In genomic region chr14:47276036-47276603, GRCm38 (mm10) we compare ENCODE assay signal across 8 mouse cellular contexts. TPM values are rescaled to one million over a fixed set of nuclear protein-coding genes. Genes with fewer than 3 reads are reported as not detected.
DNase-seq lines count a peak whose midpoint lies in the region; ATAC-seq and TF ChIP-seq lines count a peak whose summit lies in the region.

No protein-coding gene starts in this region.

- peaks cover 2% of the 10 kb centered on the region for H3K36me3 ChIP-seq in heart, embryonic 11.5 days (ENCODE audit: control insufficient read depth, insufficient read depth, low read length)
- H3K36me3 ChIP-seq in embryonic facial prominence, embryonic 15.5 days = peaks cover 8% of the 10 kb centered on the region; the same call in 1 of the 2 replicates
- no peaks in the 10 kb centered on the region; the same call in 1 of the 2 replicates for H3K36me3 ChIP-seq in intestine, postnatal 0 days (ENCODE audit: control insufficient read depth, insufficient read depth)
- H3K36me3 ChIP-seq in midbrain, embryonic 14.5 days (ENCODE audit: control insufficient read depth, insufficient read depth, low read length) = peaks cover 17% of the 10 kb centered on the region

- intact Hi-C loops in heart, postnatal 36 days (cut with DNase I) = loop anchor here (2.0 kb wide), 2 partner anchors 23 to 121 kb away; partner anchors contain the start of gene Mapk1ip1l

- H3K9ac ChIP-seq in heart, embryonic 11.5 days (ENCODE audit: low read depth, low read length) = peak overlapping the region; percentile 94
- H3K9ac ChIP-seq in embryonic facial prominence, embryonic 15.5 days = peak overlapping the region; percentile 88
- peak overlapping the region; percentile 85 for H3K9ac ChIP-seq in intestine, postnatal 0 days (ENCODE audit: low read depth, low read length)
- peak overlapping the region; percentile 75 for H3K9ac ChIP-seq in midbrain, embryonic 14.5 days (replicated peaks; ENCODE audit: low read length)

- 2% methylated on average over 22 of the region's 22 CpGs for WGBS in heart, embryonic 11.5 days (ENCODE audit: insufficient replicate concordance)
- 1% methylated on average over 22 of the region's 22 CpGs for WGBS in embryonic facial prominence, embryonic 15.5 days
- WGBS in intestine, postnatal 0 days = 1% methylated on average over 22 of the region's 22 CpGs
- 2% methylated on average over 22 of the region's 22 CpGs for WGBS in midbrain, embryonic 14.5 days

- no peaks in the 10 kb centered on the region for H3K27me3 ChIP-seq in heart, embryonic 11.5 days (ENCODE audit: control insufficient read depth, insufficient read depth, low read length)
- no peaks in the 10 kb centered on the region for H3K27me3 ChIP-seq in embryonic facial prominence, embryonic 15.5 days
- H3K27me3 ChIP-seq in intestine, postnatal 0 days (replicated peaks; ENCODE audit: control insufficient read depth, insufficient read depth, low read length) = no peaks in the 10 kb centered on the region
- no peaks in the 10 kb centered on the region for H3K27me3 ChIP-seq in midbrain, embryonic 14.5 days (ENCODE audit: control insufficient read depth, insufficient read depth, low read length)

- H3K4me3 ChIP-seq in heart, embryonic 11.5 days (ENCODE audit: low read depth, low read length) = peak overlapping the region; percentile 90
- H3K4me3 ChIP-seq in embryonic facial prominence, embryonic 15.5 days (replicated peaks) = peak overlapping the region; percentile 90
- peak overlapping the region; percentile 91 for H3K4me3 ChIP-seq in intestine, postnatal 0 days (ENCODE audit: low read depth, low read length)
- H3K4me3 ChIP-seq in midbrain, embryonic 14.5 days (replicated peaks; ENCODE audit: low read depth, low read length) = peak overlapping the region; percentile 82

- H3K9me3 ChIP-seq in heart, embryonic 11.5 days (replicated peaks; ENCODE audit: control insufficient read depth, low read length) = no peaks in the 10 kb centered on the region
- H3K9me3 ChIP-seq in embryonic facial prominence, embryonic 15.5 days (replicated peaks) = no peaks in the 10 kb centered on the region
- H3K9me3 ChIP-seq in intestine, postnatal 0 days (ENCODE audit: control insufficient read depth) = no peaks in the 10 kb centered on the region
- no peaks in the 10 kb centered on the region for H3K9me3 ChIP-seq in midbrain, embryonic 14.5 days (ENCODE audit: control insufficient read depth, low read length)

- H3K27ac ChIP-seq in heart, embryonic 11.5 days (ENCODE audit: low read depth, low read length) = peak overlapping the region; percentile 99
- peak overlapping the region; percentile 60 for H3K27ac ChIP-seq in embryonic facial prominence, embryonic 15.5 days (replicated peaks)
- 0 out of 2 replicates have a peak overlapping the region, but pooled peaks have one; percentile 99 for H3K27ac ChIP-seq in intestine, postnatal 0 days (ENCODE audit: low read depth, low read length)
- peak overlapping the region; percentile 95 for H3K27ac ChIP-seq in midbrain, embryonic 14.5 days (replicated peaks; ENCODE audit: low read depth, low read length)

- H3K4me1 ChIP-seq in heart, embryonic 11.5 days (ENCODE audit: control insufficient read depth, insufficient read depth, low read length) = peaks cover 7% of the 10 kb centered on the region
- peaks cover 9% of the 10 kb centered on the region for H3K4me1 ChIP-seq in embryonic facial prominence, embryonic 15.5 days
- H3K4me1 ChIP-seq in intestine, postnatal 0 days (replicated peaks; ENCODE audit: control insufficient read depth, insufficient read depth, low read length) = no peaks in the 10 kb centered on the region
- H3K4me1 ChIP-seq in midbrain, embryonic 14.5 days (ENCODE audit: control insufficient read depth, insufficient read depth, low read length) = peaks cover 14% of the 10 kb centered on the region

- peak overlapping the region; percentile 81 for H3K4me2 ChIP-seq in heart, embryonic 11.5 days
- H3K4me2 ChIP-seq in embryonic facial prominence, embryonic 15.5 days (replicated peaks) = peak overlapping the region; percentile 78
- H3K4me2 ChIP-seq in intestine, postnatal 0 days (replicated peaks; ENCODE audit: low read depth) = peak overlapping the region; percentile 84
- peak overlapping the region; percentile 73 for H3K4me2 ChIP-seq in midbrain, embryonic 14.5 days (ENCODE audit: low read length)

- no peak for TF ChIP-seq CTCF in intestine, postnatal 0 days (IDR thresholded peaks at IDR 0.05; ENCODE audit: low read depth)

- ATAC-seq in heart, embryonic 11.5 days (replicated peaks; ENCODE audit: insufficient number of reproducible peaks, low FRiP score, low TSS enrichment) = no peak; the same call in 1 of the 2 replicates
- no peak for ATAC-seq in embryonic facial prominence, embryonic 15.5 days (ENCODE audit: insufficient number of reproducible peaks, low FRiP score, low TSS enrichment, low read depth)
- ATAC-seq in intestine, postnatal 0 days = no peak
- ATAC-seq in midbrain, embryonic 14.5 days (ENCODE audit: low FRiP score, low TSS enrichment) = peak; percentile 21

- no peak for DNase-seq in heart, postnatal 36 days
- peak; percentile 13 to 33 for DNase-seq in CD8-positive naive resting alpha-beta T cell, adult 2 months (ENCODE audit: low read depth in 2 of 2, low spot score in 2 of 2)
- peak; percentile 56 for DNase-seq in midbrain, embryonic 14.5 days
- DNase-seq in layer of hippocampus, postnatal 25 days (ENCODE audit: extremely low spot score in 1 of 2, low spot score in 1 of 2) = no peak
- no peak for DNase-seq in layer of hippocampus, postnatal 36 days

RNA-seq across cellular contexts. Expression of gene Wdhd1, which starts 0.5 kb away (rescaled TPM):
- 22.1 and 25.8 TPM in 2 replicates for polyA plus RNA-seq in heart, embryonic 11.5 days (2014; fragmentation: Nextera tagmentation; extraction: Ambion mirVana)
- total RNA-seq in heart, postnatal 36 days (2021) = 1 to 10 TPM in 1 of 2 experiments, under 1 TPM in 1; 1.00 to 1.0 TPM
- polyA plus RNA-seq in embryonic facial prominence, embryonic 15.5 days (2015; fragmentation: Nextera tagmentation; extraction: Ambion mirVana) = 21.8 and 23.1 TPM in 2 replicates
- 4.5 and 4.6 TPM in 2 replicates for polyA plus RNA-seq in intestine, postnatal 0 days (2015; fragmentation: Nextera tagmentation; extraction: Ambion mirVana)
- 14.1 and 21.1 TPM in 2 replicates for polyA plus RNA-seq in midbrain, embryonic 14.5 days (2014; fragmentation: Nextera tagmentation; extraction: Ambion mirVana)
- total RNA-seq in layer of hippocampus, postnatal 25 days (2021) = 1 to 10 TPM; 5.1 to 5.4 TPM
- 1 to 10 TPM; 6.6 to 7.6 TPM for total RNA-seq in layer of hippocampus, postnatal 36 days (2021)

RNA-seq across cellular contexts. Expression of gene Socs4, which starts 0.6 kb away (rescaled TPM):
- 3.0 and 3.9 TPM in 2 replicates for polyA plus RNA-seq in heart, embryonic 11.5 days (2014; fragmentation: Nextera tagmentation; extraction: Ambion mirVana)
- total RNA-seq in heart, postnatal 36 days (2021) = 10 to 100 TPM; 13.9 to 14.3 TPM
- 3.0 and 3.4 TPM in 2 replicates for polyA plus RNA-seq in embryonic facial prominence, embryonic 15.5 days (2015; fragmentation: Nextera tagmentation; extraction: Ambion mirVana)
- 4.3 and 5.3 TPM in 2 replicates for polyA plus RNA-seq in intestine, postnatal 0 days (2015; fragmentation: Nextera tagmentation; extraction: Ambion mirVana)
- polyA plus RNA-seq in midbrain, embryonic 14.5 days (2014; fragmentation: Nextera tagmentation; extraction: Ambion mirVana) = 4.8 and 5.7 TPM in 2 replicates
- total RNA-seq in layer of hippocampus, postnatal 25 days (2021) = 10 to 100 TPM; 11.1 TPM
- 10 to 100 TPM; 12.5 to 14.7 TPM for total RNA-seq in layer of hippocampus, postnatal 36 days (2021)

RNA-seq across cellular contexts. Expression of gene Mapk1ip1l, which starts 21.9 kb away (rescaled TPM):
- 65.1 and 70.4 TPM in 2 replicates for polyA plus RNA-seq in heart, embryonic 11.5 days (2014; fragmentation: Nextera tagmentation; extraction: Ambion mirVana)
- total RNA-seq in heart, postnatal 36 days (2021) = 10 to 100 TPM; 28.1 to 28.2 TPM
- 60.2 and 61.5 TPM in 2 replicates for polyA plus RNA-seq in embryonic facial prominence, embryonic 15.5 days (2015; fragmentation: Nextera tagmentation; extraction: Ambion mirVana)
- 30.8 and 31.2 TPM in 2 replicates for polyA plus RNA-seq in intestine, postnatal 0 days (2015; fragmentation: Nextera tagmentation; extraction: Ambion mirVana)
- polyA plus RNA-seq in midbrain, embryonic 14.5 days (2014; fragmentation: Nextera tagmentation; extraction: Ambion mirVana) = 45.6 and 61.4 TPM in 2 replicates
- 10 to 100 TPM; 57.4 to 61.4 TPM for total RNA-seq in layer of hippocampus, postnatal 25 days (2021)
- total RNA-seq in layer of hippocampus, postnatal 36 days (2021) = 10 to 100 TPM; 55.8 to 57.8 TPM

Comparison
In these comparisons a context has a peak if more than half of its experiments do, and no peak if none do; other contexts are left out.
1. DNase-seq: peak in CD8-positive naive resting alpha-beta T cell, adult 2 months (2 of 2) and midbrain, embryonic 14.5 days (single experiment); none in heart, postnatal 36 days (0 of 2), layer of hippocampus, postnatal 25 days (0 of 2) and layer of hippocampus, postnatal 36 days (0 of 2).
2. Peak in every context shown above with its lines, with median percentiles within 50 percentile points of each other: H3K27ac ChIP-seq, H3K4me2 ChIP-seq, H3K4me3 ChIP-seq and H3K9ac ChIP-seq.